Mouse (Mus musculus): ENCODE measurements around the gene Adcy1. TPM values are rescaled to one million over a fixed set of nuclear protein-coding genes. Genes with fewer than 3 reads are reported as not detected.

Adcy1 gene
- total and polyA plus RNA-seq, 2 experiments from 2014 or later: 12.6 to 142 TPM

DNA sequence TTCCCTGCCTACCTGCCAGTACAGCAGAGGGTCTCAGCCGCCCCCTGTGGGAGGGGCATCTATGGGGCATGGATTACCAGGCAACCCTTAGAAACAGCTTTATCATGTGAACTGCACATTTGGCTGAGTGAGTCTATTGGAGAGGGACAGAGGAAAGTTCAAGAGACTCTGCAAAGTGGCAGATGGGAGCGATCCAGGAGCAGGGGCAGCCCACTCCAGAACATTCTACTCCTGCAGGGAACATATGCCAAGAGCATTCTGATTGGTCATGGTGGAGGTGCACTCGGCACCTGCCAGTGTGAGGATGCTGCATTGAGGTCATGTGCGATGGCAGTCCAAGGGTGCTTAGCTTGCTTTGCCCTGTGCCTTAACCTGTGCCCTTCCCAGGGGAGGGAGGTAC lies 6.5 kb downstream of the Adcy1 start:
- Histone ChIP-seq H3K9ac (replicated peaks; ENCODE audit: low read length, poor library complexity, severe bottlenecking) (no peak overlapping the region), H3K36me3 (ENCODE audit: insufficient read depth, low read length) (no peaks in the 10 kb centered on the region), H3K4me2 (ENCODE audit: low read depth, low read length, poor library complexity, severe bottlenecking) (no peak overlapping the region), H3K27ac (ENCODE audit: low read depth, low read length) (no peak overlapping the region), H3K9me3 (ENCODE audit: low read length) (no peaks in the 10 kb centered on the region), H3K4me1 (ENCODE audit: insufficient read depth, low read length) (0 out of 2 replicates have a peak, but pooled peaks cover 6% of the 10 kb centered on the region), H3K27me3 (ENCODE audit: insufficient read depth, low read length) (no peaks in the 10 kb centered on the region), H3K4me3 (ENCODE audit: low read depth, low read length) (no peak overlapping the region)
- ATAC-seq (ENCODE audit: low FRiP score): no peak
- DNase-seq (ENCODE audit: low spot score): no peak
- WGBS: 91% methylated on average over 4 of the region's 4 CpGs
- TF ChIP-seq CTCF (IDR thresholded peaks at IDR 0.05): no peak

DNA sequence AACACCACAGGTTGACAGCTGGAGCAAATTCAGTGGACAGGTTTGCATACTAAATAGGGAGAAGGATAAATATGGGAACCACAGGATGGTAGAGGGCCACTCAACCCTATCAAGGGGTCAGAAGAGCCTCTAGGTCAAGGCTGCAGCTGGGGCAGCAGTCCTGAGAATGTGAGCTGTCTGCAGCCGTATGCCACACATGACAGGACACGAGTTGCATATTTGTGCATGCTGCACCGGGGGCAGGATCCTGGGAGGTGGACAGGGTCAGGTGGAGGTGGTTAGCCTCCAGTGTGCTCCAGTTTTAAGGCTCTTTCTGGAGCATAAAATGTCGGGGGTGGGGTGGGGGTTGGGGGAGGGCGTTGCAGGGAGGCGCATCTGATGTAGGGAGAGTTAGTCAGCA lies 8.3 kb downstream of the Adcy1 start:
- Histone ChIP-seq H3K9ac (replicated peaks; ENCODE audit: low read length, poor library complexity, severe bottlenecking) (no peak overlapping the region), H3K4me2 (ENCODE audit: low read depth, low read length, poor library complexity, severe bottlenecking) (no peak overlapping the region), H3K4me3 (ENCODE audit: low read depth, low read length) (no peak overlapping the region), H3K27me3 (ENCODE audit: insufficient read depth, low read length) (no peaks in the 10 kb centered on the region), H3K4me1 (ENCODE audit: insufficient read depth, low read length) (no peaks in the 10 kb centered on the region), H3K27ac (ENCODE audit: low read depth, low read length) (no peak overlapping the region), H3K36me3 (ENCODE audit: insufficient read depth, low read length) (no peaks in the 10 kb centered on the region), H3K9me3 (ENCODE audit: low read length) (no peaks in the 10 kb centered on the region)
- ATAC-seq (ENCODE audit: low FRiP score) (no peak), DNase-seq (ENCODE audit: low spot score) (no peak)
- 82% methylated on average over 6 of the region's 6 CpGs for WGBS
- TF ChIP-seq CTCF (IDR thresholded peaks at IDR 0.05): no peak

DNA sequence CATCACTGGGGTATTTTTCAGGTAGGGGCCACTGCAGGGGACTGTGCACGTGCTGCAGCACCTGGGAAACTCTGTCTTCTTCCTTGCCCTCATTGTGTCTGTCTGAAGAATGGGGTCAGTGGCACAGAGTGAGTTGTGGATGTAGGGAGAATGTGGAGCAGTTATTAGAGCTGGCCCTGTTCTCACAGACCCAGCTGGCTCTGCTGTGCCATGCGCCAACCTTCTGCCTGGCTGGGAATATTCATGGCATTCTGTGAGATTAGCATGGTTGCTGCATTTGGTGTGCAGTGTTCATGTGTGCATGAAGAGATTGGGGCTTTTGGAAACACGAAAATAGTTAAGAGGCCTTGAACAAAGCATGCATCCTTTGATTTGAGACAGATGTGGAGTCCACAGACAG lies 10.3 kb downstream of the Adcy1 start:
- peak; percentile 18 for DNase-seq (ENCODE audit: low spot score)
- no peaks in the 10 kb centered on the region for H3K36me3 ChIP-seq (ENCODE audit: insufficient read depth, low read length)
- H3K27me3 ChIP-seq (ENCODE audit: insufficient read depth, low read length): no peaks in the 10 kb centered on the region
- no peaks in the 10 kb centered on the region for H3K9me3 ChIP-seq (ENCODE audit: low read length)
- no peak for ATAC-seq (ENCODE audit: low FRiP score)
- H3K4me3 ChIP-seq (ENCODE audit: low read depth, low read length): no peak overlapping the region
- no peaks in the 10 kb centered on the region for H3K4me1 ChIP-seq (ENCODE audit: insufficient read depth, low read length)
- H3K27ac ChIP-seq (ENCODE audit: low read depth, low read length): no peak overlapping the region
- H3K9ac ChIP-seq (replicated peaks; ENCODE audit: low read length, poor library complexity, severe bottlenecking): no peak overlapping the region
- WGBS: 81% methylated on average over 3 of the region's 3 CpGs
- H3K4me2 ChIP-seq (ENCODE audit: low read depth, low read length, poor library complexity, severe bottlenecking): no peak overlapping the region
- no peak for TF ChIP-seq CTCF (IDR thresholded peaks at IDR 0.05)

DNA sequence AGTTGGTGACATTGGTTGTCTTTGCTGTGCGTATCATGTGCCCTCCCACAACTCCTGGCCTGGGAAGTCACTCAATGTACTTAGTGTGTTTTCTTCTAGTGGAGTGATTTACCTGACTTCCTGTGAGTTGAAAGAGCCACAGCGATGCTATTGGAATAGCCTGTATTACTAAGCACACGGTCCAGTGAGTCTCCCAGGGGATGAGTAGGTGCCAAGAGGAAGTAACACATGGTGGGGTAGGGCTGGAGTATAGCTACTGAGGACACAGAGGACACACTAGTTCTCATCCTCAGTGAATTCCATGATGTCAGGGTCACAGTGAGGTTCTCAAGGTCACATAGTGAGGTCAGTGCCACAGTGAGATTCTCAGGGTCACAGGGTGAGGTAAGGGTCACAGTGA lies 13.2 kb downstream of the Adcy1 start:
- 87% methylated on average over 3 of the region's 3 CpGs for WGBS
- H3K9me3 ChIP-seq (ENCODE audit: low read length): no peaks in the 10 kb centered on the region
- H3K27me3 ChIP-seq (ENCODE audit: insufficient read depth, low read length): no peaks in the 10 kb centered on the region
- DNase-seq (ENCODE audit: low spot score): no peak
- H3K4me1 ChIP-seq (ENCODE audit: insufficient read depth, low read length): no peaks in the 10 kb centered on the region
- H3K9ac ChIP-seq (replicated peaks; ENCODE audit: low read length, poor library complexity, severe bottlenecking): no peak overlapping the region
- H3K27ac ChIP-seq (ENCODE audit: low read depth, low read length): no peak overlapping the region
- no peak for ATAC-seq (ENCODE audit: low FRiP score)
- H3K4me3 ChIP-seq (ENCODE audit: low read depth, low read length): no peak overlapping the region
- H3K4me2 ChIP-seq (ENCODE audit: low read depth, low read length, poor library complexity, severe bottlenecking): no peak overlapping the region
- no peaks in the 10 kb centered on the region for H3K36me3 ChIP-seq (ENCODE audit: insufficient read depth, low read length)
- TF ChIP-seq CTCF (IDR thresholded peaks at IDR 0.05): no peak

DNA sequence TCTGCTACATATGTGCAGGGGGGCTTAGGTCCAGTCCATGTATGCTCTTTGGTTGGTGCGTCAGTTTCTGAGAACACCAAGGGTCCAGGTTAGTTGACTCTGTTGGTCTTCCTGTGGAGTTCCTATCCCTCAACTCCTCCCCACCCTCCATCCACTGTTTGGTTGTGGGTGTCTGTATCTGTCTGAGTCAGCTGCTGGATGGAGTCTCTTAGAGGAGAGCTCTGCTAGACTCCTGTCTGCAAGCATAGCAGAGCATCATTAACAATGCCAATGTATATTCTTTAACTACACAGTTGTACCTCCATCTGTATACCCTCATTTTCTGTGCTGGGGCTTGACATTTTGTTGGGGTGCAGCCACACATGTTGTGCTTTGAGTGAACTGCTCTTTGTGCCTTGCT lies 18.6 kb downstream of the Adcy1 start:
- ATAC-seq (ENCODE audit: low FRiP score): no peak
- no peaks in the 10 kb centered on the region for H3K4me1 ChIP-seq (ENCODE audit: insufficient read depth, low read length)
- WGBS: 100% methylated on average over 1 of the region's 1 CpGs

DNA sequence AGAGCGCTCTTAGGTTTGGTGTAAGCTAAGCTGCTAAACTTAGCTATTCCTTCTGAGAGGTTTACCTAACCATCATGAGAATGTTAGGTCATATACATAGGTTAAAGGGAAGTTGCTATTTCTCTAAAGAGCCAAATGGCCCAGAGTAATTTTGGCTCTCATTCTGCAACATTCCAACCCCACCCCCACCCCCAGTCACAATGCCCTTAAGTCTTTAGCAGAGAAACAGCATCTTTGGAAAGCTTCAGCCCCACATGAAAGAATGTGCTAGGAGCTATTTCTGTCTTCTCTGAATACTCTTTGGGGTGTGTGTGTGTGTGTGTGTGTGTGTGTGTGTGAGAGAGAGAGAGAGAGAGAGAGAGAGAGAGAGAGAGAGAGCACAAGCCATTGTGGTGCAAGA lies 20.6 kb downstream of the Adcy1 start:
- H3K9ac ChIP-seq (replicated peaks; ENCODE audit: low read length, poor library complexity, severe bottlenecking): no peak overlapping the region
- H3K9me3 ChIP-seq (ENCODE audit: low read length): no peaks in the 10 kb centered on the region
- DNase-seq (ENCODE audit: low spot score): no peak
- H3K4me1 ChIP-seq (ENCODE audit: insufficient read depth, low read length): no peaks in the 10 kb centered on the region
- WGBS: 100% methylated on average over 1 of the region's 1 CpGs
- H3K27me3 ChIP-seq (ENCODE audit: insufficient read depth, low read length): no peaks in the 10 kb centered on the region
- H3K36me3 ChIP-seq (ENCODE audit: insufficient read depth, low read length): no peaks in the 10 kb centered on the region
- H3K27ac ChIP-seq (ENCODE audit: low read depth, low read length): no peak overlapping the region
- TF ChIP-seq CTCF (IDR thresholded peaks at IDR 0.05): no peak
- no peak overlapping the region for H3K4me2 ChIP-seq (ENCODE audit: low read depth, low read length, poor library complexity, severe bottlenecking)
- H3K4me3 ChIP-seq (ENCODE audit: low read depth, low read length): no peak overlapping the region
- no peak for ATAC-seq (ENCODE audit: low FRiP score)

More for the DNA sequence above, 18.6 kb downstream of the Adcy1 start:
- Histone ChIP-seq H3K4me3 (ENCODE audit: low read depth, low read length) (no peak overlapping the region), H3K36me3 (ENCODE audit: insufficient read depth, low read length) (no peaks in the 10 kb centered on the region), H3K4me2 (ENCODE audit: low read depth, low read length, poor library complexity, severe bottlenecking) (no peak overlapping the region), H3K27me3 (ENCODE audit: insufficient read depth, low read length) (no peaks in the 10 kb centered on the region), H3K9ac (replicated peaks; ENCODE audit: low read length, poor library complexity, severe bottlenecking) (no peak overlapping the region), H3K27ac (ENCODE audit: low read depth, low read length) (no peak overlapping the region), H3K9me3 (ENCODE audit: low read length) (no peaks in the 10 kb centered on the region)
- no peak for DNase-seq (ENCODE audit: low spot score)
- TF ChIP-seq CTCF (IDR thresholded peaks at IDR 0.05): no peak
